Mouse (Mus musculus) spleen, adult 12 weeks (tissue): ENCODE data around the gene Stx6.
"Not testable (repeated sequence)": the region's sequence is repeated elsewhere in the genome, so short reads cannot be mapped to it uniquely, and the experiment has no call there.

Experiments used
- DNase-seq: peaks from one replicate; pipeline ENCODE4 v3.0.0; 2022; ENCODE audit warnings: low spot score

The Stx6 gene

DNA sequence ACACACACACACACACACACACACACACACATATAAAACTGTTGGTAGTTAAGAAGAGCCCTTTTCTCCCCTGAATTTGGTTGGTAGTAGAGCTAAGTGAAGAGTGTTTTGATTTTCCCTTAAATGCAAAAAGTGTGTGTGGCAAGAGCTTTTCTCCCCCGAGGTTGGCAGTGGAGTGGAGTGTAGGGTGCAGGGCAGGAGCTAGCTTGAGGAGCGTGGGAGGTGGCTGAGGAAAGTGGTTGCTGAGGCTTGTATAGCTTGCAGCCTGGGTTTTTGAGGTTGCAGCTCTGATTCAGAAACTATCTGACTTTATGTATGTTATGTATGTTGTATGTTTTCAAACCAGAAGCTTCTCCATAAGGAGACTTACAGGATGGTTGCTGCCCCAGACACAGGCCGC, 8.9 kb downstream of the Stx6 start:
- DNase-seq: no peak

DNA sequence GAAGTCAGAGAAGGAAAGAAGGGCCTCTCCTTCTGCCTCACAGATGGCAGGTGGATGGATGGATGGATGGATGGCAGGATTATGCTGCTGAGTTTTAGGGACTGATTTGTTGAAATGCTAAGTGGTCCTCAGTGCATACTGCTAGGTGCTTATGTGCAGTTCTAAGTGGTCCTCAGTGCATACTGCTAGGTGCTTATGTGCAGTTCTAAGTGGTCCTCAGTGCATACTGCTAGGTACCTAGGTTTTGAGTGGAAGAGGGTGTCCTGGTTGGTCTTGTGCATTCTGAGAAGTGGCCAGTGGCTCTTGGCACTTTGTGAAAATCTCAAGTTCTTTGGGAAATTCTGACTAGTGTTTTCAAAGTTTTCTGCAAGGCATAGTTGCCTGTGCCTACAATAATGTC, 11.4 kb downstream of the Stx6 start:
- DNase-seq: no peak

DNA sequence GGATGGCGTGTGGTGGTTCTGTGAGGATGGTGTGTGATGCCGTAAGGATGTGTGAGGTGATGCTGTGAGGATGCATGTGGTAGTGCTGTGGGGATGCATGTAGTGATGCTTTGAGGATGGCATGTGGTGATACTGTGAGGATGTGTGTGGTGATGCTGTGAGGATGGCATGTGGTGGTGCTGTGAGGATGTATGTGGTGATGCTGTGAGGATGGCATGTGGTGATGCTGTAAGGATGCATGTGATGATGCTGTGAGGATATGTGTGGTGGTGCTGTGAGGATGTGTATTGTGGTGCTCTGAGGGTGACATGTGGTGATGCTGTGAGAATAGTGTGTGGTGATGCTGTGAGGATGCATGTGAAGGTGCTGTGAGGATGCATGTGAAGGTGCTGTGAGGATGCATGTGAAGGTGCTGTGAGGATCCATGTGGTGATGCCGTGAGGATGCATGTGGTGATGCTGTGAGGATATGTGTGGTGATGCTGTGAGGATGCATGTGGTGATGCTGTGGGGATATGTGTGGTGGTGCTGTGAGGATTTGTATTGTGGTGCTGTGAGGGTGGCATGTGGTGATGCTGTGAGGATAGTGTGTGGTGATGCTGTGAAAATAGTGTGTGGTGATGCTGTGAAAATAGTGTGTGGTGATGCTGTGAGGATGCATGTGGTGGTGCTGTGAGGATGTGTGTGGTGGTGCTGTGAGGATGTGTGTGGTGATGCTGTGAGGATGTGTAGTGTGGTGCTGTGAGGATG, 14.6 kb downstream of the Stx6 start:
- no peak for DNase-seq

DNA sequence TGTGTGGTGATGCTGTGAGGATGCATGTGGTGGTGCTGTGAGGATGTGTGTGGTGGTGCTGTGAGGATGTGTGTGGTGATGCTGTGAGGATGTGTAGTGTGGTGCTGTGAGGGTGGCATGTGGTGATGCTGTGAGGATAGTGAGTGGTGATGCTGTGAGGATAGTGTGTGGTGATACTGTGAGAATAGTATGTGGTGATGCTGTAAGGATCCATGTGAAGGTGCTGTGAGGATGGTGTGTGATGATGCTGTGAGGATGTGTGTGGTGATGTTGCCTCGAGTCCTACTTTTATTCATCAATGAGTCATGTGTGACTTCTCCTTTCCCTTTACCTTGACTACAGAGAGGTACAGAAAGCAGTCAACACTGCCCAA, 15.1 kb downstream of the Stx6 start:
- DNase-seq: not testable (repeated sequence)

DNA sequence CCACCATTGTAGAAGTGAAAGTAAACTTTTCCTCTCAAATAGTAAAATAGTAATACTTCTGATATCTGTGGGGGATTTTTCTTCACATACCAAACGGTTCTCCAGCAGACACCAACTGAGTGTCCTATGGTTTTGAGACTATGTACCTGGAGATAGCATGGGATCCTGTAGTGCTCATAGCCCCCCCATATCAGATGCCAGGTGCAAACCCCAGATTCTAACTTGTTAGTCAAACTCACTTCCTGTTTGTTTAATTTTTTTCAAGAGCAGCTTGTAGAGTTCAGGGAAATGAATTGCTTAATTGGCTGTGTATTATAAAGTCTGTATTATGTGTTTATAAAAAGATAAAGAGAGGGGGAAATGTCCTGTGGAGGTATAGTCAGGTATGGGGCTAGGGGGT, 15.9 kb downstream of the Stx6 start:
- DNase-seq: no peak

DNA sequence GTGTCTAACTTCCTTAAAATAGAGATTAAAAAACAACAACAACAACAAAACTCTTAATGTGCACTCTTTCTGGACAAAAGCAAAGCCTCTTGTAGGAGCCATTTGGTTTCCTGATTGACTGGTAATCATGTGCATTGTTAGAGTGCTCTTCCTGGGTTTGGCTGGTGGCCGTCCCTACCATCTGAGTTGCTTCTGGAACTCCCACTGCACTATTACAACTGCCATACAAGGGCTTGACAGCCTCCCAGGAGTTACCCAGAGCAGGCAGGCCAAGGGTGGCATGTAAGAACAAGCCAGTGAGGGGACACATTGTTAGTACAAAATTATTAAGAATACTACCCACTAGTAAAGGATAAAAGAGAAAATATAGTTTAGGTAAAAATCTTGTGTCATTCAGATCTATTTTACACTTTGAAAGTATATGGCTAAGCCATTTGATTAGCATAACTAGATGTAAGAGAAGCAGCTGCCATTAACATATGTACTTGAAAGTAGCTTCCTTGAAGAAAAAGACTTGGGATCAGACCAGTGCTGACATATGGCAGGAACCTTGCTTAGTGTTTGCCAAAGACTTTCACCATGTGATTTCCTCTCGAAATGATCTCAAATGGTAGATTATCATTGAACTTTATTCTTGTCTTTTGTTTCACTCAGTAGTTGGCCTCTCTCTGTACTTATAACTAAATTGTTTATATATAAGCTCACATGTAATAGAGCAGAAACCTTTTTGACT, 19.8 kb downstream of the Stx6 start:
- DNase-seq: no peak

DNA sequence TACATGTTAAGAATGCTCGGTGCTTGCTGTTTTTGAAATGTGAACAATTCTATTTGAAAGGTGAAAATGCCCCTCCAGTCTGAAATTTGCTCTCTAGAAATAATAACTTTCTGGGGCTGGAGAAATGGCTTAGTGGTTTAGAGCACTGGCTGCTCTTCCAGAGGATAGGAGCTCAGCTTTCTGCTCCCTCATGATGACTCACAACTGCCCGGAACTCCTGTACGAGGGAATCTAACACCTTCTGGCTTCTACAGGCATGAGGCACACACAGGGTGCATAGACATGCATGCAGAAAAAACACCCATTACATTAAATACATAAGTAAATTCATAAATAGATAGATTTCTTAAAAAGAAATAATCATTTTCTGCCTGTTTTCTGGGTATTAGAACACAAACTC, 25.7 kb downstream of the Stx6 start:
- DNase-seq: no peak

DNA sequence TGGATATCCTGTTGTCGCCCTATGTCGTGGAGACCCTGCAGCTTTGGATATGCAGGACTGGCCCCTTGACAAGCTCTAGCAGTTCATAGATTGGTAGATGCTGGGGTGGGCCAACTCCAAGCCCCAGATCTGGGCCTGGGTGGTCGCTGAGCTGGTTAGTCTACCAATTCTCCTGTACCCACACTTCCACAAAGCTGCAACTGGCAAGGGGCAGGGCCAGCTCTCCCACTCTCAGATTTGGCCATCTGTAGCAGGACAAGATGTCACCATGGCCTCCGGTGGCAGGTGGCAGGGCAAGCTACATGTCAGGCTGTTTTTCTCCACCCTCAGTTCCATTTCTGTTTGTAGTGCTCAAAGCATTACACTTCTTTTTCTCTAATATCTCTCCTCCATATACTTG, 30.1 kb downstream of the Stx6 start:
- DNase-seq: no peak

DNA sequence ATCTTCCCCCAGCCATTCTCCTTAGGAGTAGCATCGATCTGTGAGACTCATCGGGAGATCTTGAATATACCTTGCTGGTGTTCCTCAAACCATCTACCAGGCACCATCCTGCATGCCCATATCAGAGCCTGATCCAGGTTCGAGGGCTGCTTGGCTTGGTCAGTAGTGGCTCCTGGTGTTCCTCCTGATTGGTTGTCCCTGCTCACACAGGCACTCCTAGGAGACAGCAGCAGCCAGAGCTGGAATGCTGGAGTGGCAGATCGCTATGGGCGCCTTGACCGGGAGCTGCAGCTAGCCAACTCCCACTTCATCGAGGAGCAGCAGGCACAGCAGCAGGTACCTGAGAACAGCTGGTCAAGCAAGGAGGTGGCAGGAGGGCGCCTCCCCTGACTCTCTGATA, 32.7 kb downstream of the Stx6 start:
- DNase-seq: no peak

DNA sequence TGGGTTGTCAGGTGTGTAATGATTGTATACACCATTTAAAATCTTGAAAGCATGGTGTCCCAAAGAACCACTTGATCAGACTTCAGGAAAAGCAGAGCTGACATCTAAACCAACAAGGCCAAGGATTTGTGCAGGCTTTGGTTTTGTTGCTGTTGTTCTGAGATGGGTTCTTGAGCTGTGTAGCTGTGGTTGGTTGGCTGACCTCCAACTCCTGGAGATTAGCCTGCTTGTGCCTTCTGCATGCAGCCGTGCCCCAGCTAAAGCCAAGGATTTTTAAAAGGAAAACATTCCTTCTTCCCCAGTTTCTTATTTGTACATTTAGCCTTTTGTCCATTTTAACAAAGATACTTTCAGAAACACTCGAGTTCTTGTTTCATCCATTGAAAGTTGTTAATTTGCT, 33.2 kb downstream of the Stx6 start:
- DNase-seq: no peak

DNA sequence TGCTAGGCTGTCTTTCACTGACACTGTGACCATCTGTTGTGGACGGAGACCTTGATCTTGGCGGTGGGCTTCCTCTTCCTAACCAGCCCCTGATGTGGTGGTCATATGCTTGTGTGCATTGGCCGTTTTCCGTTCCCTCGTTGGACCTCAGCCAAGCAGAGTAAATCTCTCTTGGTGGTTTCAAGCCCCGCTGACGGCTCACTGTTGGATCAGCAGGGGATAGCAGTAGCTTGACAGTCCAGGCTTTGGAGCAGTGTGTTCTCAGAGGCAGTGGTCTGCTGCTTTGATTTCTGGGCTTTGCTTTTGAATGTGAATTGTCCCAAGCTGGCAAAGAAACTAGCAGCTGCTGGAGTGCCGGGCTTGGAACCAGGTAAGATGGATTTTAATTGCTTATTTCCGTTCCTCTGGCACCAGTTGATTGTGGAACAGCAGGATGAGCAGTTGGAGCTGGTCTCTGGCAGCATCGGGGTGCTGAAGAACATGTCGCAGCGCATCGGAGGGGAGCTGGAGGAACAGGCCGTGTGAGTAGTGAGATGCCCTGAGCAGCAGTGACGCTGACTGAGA, 34.4 kb downstream of the Stx6 start:
- DNase-seq: no peak

DNA sequence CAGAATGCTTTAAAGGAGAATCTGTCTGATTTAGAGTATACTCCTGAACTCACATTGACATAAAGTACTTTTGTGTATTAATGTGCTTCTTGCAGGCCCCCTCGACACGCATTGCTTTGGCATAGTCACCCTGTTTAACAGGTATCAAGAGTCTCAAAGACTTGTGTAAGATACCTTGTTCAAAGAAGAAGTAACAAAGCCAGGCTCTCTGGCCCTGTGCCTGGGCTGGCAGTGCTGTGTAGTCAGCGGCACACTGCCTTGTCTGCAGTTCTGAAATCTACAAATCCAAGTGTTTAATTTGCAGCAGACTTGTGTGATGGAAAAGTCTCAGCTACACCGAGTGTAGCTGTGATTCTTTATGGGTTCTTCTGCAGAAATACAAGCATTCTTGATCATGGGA, 38.2 kb downstream of the Stx6 start:
- DNase-seq: no peak

DNA sequence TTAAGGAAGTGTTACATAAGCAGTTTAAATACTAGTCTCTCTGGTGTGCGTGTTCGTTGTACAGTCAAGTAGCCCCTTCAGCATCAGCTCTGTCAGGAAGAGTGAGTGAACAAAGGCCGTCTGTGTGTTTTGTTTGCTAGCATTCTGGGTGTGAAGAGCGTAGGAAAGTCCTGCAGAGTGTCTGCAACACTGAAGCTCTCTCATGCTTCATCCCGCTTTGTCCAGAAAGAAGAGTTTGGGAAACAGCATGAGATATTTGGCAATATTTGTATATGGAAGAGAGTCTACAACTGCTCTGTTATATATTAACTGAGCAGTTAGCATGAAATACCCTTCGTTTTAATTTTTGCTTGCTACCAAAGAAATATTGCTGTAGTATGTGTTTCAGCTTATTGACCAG, 41.0 kb downstream of the Stx6 start:
- DNase-seq: no peak

DNA sequence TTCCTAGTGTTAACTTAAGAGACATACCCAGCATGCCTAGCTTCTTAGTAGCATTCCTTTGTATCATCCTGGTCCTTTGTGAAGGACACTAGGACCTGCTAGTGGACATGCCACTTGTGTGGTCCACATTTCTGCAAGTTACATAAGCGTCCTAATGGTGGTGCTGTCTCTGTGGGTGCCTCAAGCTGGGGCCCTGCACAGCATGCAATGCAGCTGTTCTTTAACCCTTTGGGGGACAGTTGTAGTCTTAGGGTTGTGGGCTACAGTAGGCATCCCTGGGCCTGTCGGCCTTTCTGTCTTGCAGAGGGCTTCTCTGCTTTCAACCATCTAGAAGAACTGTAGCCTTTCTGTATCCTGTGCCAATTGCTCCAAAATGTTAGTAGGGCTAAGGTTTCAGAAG, 42.5 kb downstream of the Stx6 start:
- DNase-seq: no peak

DNA sequence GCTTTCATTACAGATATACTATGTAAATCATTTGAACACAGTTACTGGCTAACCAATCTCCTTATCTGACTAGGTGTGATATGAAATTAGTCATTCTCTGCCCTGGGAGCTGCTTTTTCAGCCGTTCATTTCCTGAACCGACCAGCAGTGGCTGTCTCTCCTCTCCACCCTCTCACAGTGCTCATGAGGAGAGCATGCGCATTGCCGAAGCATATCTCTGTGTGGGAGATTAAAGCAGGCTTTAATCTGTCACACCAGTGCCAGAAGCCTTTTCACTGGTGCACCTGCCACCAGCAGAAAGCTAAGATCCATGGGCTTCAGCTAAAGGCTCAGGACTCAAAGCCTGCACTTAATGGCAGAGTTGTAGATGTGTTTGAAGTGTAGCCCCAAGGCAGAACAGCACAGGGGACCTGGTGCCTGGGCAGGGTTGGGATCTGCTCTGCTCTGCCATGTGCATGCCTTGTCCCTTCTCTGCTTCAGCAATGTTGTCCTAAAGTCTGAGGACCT, 42.9 kb downstream of the Stx6 start:
- no peak for DNase-seq

DNA sequence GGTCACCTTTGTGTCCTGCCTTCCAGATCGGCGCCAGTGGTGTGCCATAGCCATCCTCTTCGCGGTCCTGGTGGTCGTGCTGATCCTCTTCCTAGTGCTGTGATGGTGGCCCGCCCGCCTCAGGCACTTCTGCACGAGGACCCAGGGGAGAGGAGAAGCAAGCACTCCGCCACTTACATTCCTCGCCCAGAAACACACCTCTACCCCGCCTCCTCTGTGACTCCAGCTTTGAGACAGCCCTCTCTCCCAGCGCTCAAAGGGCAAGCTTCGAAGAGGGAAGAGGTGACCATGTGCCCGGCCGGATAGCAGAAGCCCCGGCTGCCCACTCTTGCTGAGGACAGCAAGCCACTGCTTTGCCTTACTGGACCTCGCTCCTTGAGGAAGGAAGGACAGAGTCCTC, 43.4 kb downstream of the Stx6 start:
- no peak for DNase-seq

DNA sequence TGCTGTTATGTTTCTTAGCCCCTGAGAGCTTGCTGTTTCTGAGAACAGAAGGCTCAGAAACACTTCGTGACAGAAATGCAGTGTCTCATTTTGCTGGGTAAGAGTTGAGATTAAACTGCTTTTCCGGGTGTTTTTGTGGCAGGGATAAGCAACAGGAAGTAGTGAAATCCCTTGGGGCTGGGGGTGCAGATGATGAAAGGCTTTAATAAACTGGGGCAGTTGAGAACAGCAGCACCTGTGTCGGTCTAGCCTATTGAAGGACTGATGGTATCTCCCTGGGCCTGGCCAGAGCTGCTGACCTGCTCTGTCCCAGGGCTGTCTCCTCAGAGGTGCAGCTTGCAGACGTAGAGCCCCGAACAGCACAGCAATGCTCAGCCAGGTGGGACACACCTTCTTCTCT, 44.0 kb downstream of the Stx6 start:
- no peak for DNase-seq

DNA sequence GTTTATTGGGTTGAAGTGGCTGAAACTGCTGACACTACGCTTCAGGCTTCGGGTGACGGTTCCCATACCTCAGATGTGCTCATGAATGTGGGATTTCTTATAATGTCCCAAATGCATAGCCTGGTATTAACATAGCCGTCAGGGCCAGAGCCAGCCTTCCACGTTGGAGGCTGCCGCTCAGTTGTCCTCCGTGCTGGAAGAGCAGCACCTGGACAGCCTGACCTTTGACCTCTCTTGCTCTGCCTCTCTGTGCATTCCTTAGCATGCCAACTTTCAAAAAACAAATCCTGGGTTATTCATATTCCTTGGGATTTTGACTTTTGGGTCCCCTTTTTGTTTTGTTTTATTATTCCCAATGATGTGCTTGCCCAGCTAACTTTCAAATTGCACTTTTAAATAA, 44.6 kb downstream of the Stx6 start:
- no peak for DNase-seq

DNA sequence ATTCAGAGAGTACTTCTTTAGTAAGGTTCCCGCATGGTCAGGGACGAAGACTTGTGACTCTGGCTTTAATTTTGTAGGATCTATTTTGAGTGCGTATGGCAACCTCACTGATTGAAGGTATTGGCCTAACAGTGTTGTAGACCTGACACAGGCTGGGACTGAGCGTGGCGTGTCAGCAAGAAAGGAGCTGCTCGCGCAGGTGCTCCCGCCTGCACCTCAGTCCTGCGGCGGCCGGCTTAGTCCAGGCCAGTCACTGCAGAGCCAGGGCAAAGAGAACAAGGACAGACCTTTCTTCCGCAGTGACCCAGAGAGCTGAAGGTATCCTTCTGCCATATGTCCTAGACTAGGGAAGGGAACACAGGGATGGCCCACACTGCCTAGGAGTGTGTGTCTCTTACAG, 45.4 kb downstream of the Stx6 start:
- no peak for DNase-seq

DNA sequence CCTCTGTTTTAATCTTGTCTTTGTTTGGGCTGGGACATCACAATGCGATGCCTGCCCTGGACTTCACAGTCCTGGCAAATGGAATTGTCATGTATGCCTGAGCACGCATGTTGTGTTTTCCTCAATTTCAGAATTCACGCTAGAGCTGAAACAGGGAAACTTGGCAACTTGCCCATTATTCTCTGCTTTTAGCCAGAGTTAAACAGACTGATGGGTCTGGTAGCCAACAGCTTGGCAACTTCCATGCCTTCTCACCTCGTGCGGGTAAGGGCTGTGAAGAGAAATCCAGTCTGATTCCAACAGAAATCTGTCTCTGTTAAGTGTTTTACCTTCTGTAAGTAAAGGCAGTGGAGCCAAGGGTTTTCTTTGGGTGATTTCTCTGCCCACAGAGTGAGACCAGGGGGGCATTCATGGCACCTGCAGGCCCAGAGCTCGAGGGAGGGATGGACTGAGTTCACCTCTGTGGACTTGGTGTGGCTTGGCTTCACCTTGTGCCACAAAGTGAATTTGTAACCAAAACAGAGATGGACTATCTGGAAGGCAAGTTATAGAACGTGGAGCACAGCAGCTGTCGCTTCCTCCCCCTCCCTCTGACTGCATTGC, 46.1 kb downstream of the Stx6 start:
- DNase-seq: no peak

DNA sequence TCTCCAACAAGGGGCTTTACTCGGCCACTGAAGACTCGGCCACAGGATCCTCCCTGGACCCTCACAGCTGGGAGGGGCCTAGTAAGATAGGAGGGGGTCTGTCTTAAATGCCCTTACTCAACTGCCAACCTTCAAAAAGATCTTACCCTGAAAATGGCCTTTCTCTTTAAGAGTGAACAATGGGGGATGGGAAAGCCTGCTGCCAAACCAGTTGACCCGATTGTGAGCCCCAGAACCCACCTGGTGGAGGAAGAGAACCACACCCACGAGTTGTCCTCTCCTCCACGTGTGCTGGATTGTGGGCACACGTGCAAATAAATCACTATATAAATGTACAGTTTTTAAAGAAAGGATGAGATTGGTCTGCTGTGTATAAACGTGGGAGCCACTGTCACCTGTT, 46.8 kb downstream of the Stx6 start:
- no peak for DNase-seq

DNA sequence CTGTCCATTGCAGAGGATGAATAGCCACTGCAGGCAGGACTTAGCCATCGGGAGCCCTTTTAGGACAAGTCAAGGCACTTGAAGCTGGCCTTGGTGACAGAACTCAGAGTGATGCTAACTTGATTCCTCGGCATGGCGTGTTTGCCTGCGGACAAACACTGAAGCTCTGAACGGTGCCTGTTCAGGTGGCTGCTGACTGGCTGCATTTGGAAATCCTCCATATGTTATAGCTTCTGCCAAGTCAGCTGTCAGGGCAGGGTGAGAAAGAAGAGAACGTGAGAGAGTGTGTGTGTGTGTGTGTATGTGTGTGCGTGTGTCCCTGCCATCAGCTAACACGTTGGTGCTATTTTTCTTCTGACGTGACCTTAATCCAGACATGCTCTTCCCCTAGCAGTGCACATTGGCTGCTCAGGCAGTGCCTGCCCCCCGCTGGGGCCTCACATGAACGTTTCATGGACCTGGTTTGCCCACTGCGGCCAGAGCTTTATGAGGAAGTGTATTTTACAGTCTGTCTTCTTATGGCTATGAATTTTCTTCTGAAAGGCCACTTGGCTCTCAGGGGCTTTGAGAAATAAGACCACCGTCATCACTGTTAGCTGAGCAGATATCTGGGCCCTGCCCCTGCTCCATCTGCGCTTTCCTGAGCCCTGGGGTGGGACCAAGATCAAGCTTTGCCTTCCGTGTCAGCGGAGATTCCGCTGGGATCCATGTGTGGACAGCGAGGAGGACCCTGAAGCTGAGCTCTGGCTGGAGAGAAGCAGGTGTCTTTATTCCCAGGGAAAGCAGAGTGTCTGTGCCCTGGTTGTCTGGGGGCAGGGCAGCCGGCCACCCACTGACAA, 47.5 kb downstream of the Stx6 start:
- DNase-seq: no peak
